Mouse (Mus musculus) intestine, embryonic 16.5 days (tissue): ENCODE measurements around the gene Wfdc3. TPM values are rescaled to one million over a fixed set of nuclear protein-coding genes. Genes with fewer than 3 reads are reported as not detected.
A peak's percentile ranks its signal among the peaks of the same experiment; 100 is the strongest.

Experiments used
- ATAC-seq: fragments of 200-750 bp; cut with Nextera tagmentation; 2 replicates; pipeline ENCODE4 v1.8.0; 2017; ENCODE audit warnings: moderate TSS enrichment, moderate library complexity
- H3K27ac ChIP-seq: fragments of 300-500 bp; sonication (generic); 2 replicates; pipeline ENCODE4 v1.5.1; 2014; ENCODE audit warnings: mild to moderate bottlenecking, low read length
- H3K27me3 ChIP-seq: fragments of 300-500 bp; sonication (generic); replicated peaks from 2 replicates; pipeline ENCODE4 v1.6.1; 2014; ENCODE audit warnings: low read length, control low read depth, mixed read lengths; ENCODE audit not compliant: control insufficient read depth, insufficient read depth
- H3K36me3 ChIP-seq: fragments of 300-500 bp; sonication (generic); 2 replicates; pipeline ENCODE4 v1.6.1; 2014; ENCODE audit warnings: low read length, control low read depth; ENCODE audit not compliant: control insufficient read depth, insufficient read depth
- H3K4me1 ChIP-seq: fragments of 300-500 bp; sonication (generic); 2 replicates; pipeline ENCODE4 v1.6.1; 2014; ENCODE audit warnings: low read length, control low read depth, mixed read lengths; ENCODE audit not compliant: control insufficient read depth, insufficient read depth
- H3K4me2 ChIP-seq: fragments of 300-500 bp; sonication (generic); 2 replicates; pipeline ENCODE4 v1.6.1; 2014; ENCODE audit warnings: low read depth, low read length, control low read depth
- H3K4me3 ChIP-seq: fragments of 300-500 bp; sonication (generic); 2 replicates; pipeline ENCODE4 v1.5.1; 2014; ENCODE audit warnings: mild to moderate bottlenecking, low read length
- H3K9ac ChIP-seq: fragments of 300-500 bp; sonication (generic); 2 replicates; pipeline ENCODE4 v1.6.1; 2014; ENCODE audit warnings: low read depth, low read length
- H3K9me3 ChIP-seq: fragments of 300-500 bp; sonication (generic); 2 replicates; pipeline ENCODE4 v1.6.1; 2016; ENCODE audit warnings: low read length, control low read depth; ENCODE audit not compliant: control insufficient read depth
- WGBS: fragments of 180-500 bp; shearing (Covaris S2); extraction: QIAGEN DNeasy Blood & Tissue Kit; methylation state at CpG from one replicate; pipeline ENCODE4 v1.1.7; 2014; 5-methylcytosine and 5-hydroxymethylcytosine counted together
- polyA plus RNA-seq: library from polyadenylated mRNA; unstranded; fragments of >200 nt; fragmentation: Nextera tagmentation; extraction: Ambion mirVana; gene quantifications from 2 replicates; pipeline ENCODE4 v1.2.1, GENCODE M21; 2015

The Wfdc3 gene
- polyA plus RNA-seq, 1 experiment from 2014 or later = 1.8 TPM

GRCm38 (mm10) chr2:164787032-164787431, 41.3 kb upstream of the Wfdc3 start:
- no peak for ATAC-seq
- H3K27ac ChIP-seq = peak overlapping the region; percentile 96
- peak overlapping the region; percentile 87 for H3K9ac ChIP-seq

GRCm38 (mm10) chr2:164786388-164786885, 40.7 kb upstream of the Wfdc3 start:
- WGBS = 11% methylated on average over 15 of the region's 15 CpGs
- peaks cover 9% of the 10 kb centered on the region; the same call in 1 of the 2 replicates for H3K36me3 ChIP-seq
- peaks cover 20% of the 10 kb centered on the region for H3K4me1 ChIP-seq
- H3K4me2 ChIP-seq = peak overlapping the region; percentile 64
- peak overlapping the region; percentile 87 for H3K9ac ChIP-seq
- no peaks in the 10 kb centered on the region for H3K9me3 ChIP-seq
- H3K27ac ChIP-seq = peak overlapping the region; percentile 96
- no peaks in the 10 kb centered on the region for H3K27me3 ChIP-seq
- peak; percentile 19 for ATAC-seq
- H3K4me3 ChIP-seq = peak overlapping the region; percentile 66

More at GRCm38 (mm10) chr2:164787032-164787431, 41.3 kb upstream of the Wfdc3 start:
- Histone ChIP-seq H3K4me3 (peak overlapping the region; percentile 66), H3K4me2 (peak overlapping the region; percentile 64), H3K4me1 (peaks cover 20% of the 10 kb centered on the region), H3K9me3 (no peaks in the 10 kb centered on the region), H3K36me3 (peaks cover 15% of the 10 kb centered on the region; the same call in 1 of the 2 replicates), H3K27me3 (no peaks in the 10 kb centered on the region)
- WGBS = 83% methylated on average over 3 of the region's 3 CpGs

- Histone ChIP-seq H3K27me3 (no peaks in the 10 kb centered on the region), H3K27ac (peak within 1 kb of the TSS; percentile 96), H3K4me2 (peak within 1 kb of the TSS; percentile 64), H3K4me3 (peak within 1 kb of the TSS; percentile 66), H3K36me3 (0 out of 2 replicates have a peak, but pooled peaks cover 4% of the 10 kb centered on the region), H3K9me3 (no peaks in the 10 kb centered on the region), H3K4me1 (peaks cover 20% of the 10 kb centered on the region), H3K9ac (peak within 1 kb of the TSS; percentile 87)
- WGBS = under 1% methylated on average over 83 of the region's 89 CpGs
- ATAC-seq = peak; percentile 95
Measured at GRCm38 (mm10) chr2:164785481-164786387, 40.0 kb upstream of the Wfdc3 start, which contains the start of gene Snx21. Gene Snx21, plus strand, starts transcription at chr2:164785823.

- 0 out of 2 replicates have a peak, but pooled peaks have one; percentile 0 for ATAC-seq
- 3% methylated on average over 7 of the region's 7 CpGs for WGBS
Measured at GRCm38 (mm10) chr2:164784869-164785420, 39.2 kb upstream of the Wfdc3 start.

GRCm38 (mm10) chr2:164783926-164784581, 38.3 kb upstream of the Wfdc3 start:
- no peak for ATAC-seq
- H3K4me2 ChIP-seq = no peak overlapping the region

More at GRCm38 (mm10) chr2:164784869-164785420, 39.2 kb upstream of the Wfdc3 start:
- peak overlapping the region; percentile 64 for H3K4me2 ChIP-seq
- H3K4me1 ChIP-seq = peaks cover 20% of the 10 kb centered on the region
- H3K4me3 ChIP-seq = peak overlapping the region; percentile 66
- H3K27ac ChIP-seq = peak overlapping the region; percentile 96
- peak overlapping the region; percentile 87 for H3K9ac ChIP-seq
- H3K36me3 ChIP-seq = 0 out of 2 replicates have a peak, but pooled peaks cover 3% of the 10 kb centered on the region
- no peaks in the 10 kb centered on the region for H3K27me3 ChIP-seq
- H3K9me3 ChIP-seq = no peaks in the 10 kb centered on the region

GRCm38 (mm10) chr2:164781876-164782275, 36.1 kb upstream of the Wfdc3 start:
- H3K4me2 ChIP-seq = no peak overlapping the region
- no peaks in the 10 kb centered on the region for H3K9me3 ChIP-seq
- H3K4me1 ChIP-seq = peaks cover 8% of the 10 kb centered on the region
- no peak overlapping the region for H3K9ac ChIP-seq
- no peak overlapping the region for H3K4me3 ChIP-seq
- no peak for ATAC-seq
- no peaks in the 10 kb centered on the region for H3K36me3 ChIP-seq
- no peak overlapping the region for H3K27ac ChIP-seq
- H3K27me3 ChIP-seq = peaks cover 1% of the 10 kb centered on the region; the same call in 1 of the 2 replicates
- WGBS = 77% methylated on average over 4 of the region's 4 CpGs

More at GRCm38 (mm10) chr2:164783926-164784581, 38.3 kb upstream of the Wfdc3 start:
- no peaks in the 10 kb centered on the region for H3K27me3 ChIP-seq
- WGBS = 75% methylated on average over 7 of the region's 7 CpGs
- H3K27ac ChIP-seq = no peak overlapping the region
- H3K9ac ChIP-seq = no peak overlapping the region
- H3K36me3 ChIP-seq = 0 out of 2 replicates have a peak, but pooled peaks cover 3% of the 10 kb centered on the region
- H3K4me3 ChIP-seq = no peak overlapping the region
- peaks cover 20% of the 10 kb centered on the region for H3K4me1 ChIP-seq
- no peaks in the 10 kb centered on the region for H3K9me3 ChIP-seq

- 64% methylated on average over 8 of the region's 8 CpGs for WGBS
Measured at GRCm38 (mm10) chr2:164779481-164780086, 33.9 kb upstream of the Wfdc3 start, which contains the start of gene Tnnc2. Gene Tnnc2, minus strand, starts transcription at chr2:164779967.

GRCm38 (mm10) chr2:164778809-164779208, 33.1 kb upstream of the Wfdc3 start:
- Histone ChIP-seq H3K9me3 (no peaks in the 10 kb centered on the region), H3K36me3 (no peaks in the 10 kb centered on the region), H3K4me2 (no peak overlapping the region), H3K4me1 (peaks cover under 1% of the 10 kb centered on the region; the same call in 1 of the 2 replicates), H3K4me3 (no peak overlapping the region), H3K27ac (no peak overlapping the region), H3K9ac (no peak overlapping the region), H3K27me3 (peaks cover 2% of the 10 kb centered on the region; the same call in 1 of the 2 replicates)
- no peak for ATAC-seq
- 81% methylated on average over 7 of the region's 7 CpGs for WGBS

More at GRCm38 (mm10) chr2:164779481-164780086, 33.9 kb upstream of the Wfdc3 start, which contains the start of gene Tnnc2:
- no peak for ATAC-seq
- no peaks in the 10 kb centered on the region for H3K36me3 ChIP-seq
- H3K27me3 ChIP-seq = peaks cover 2% of the 10 kb centered on the region; the same call in 1 of the 2 replicates
- H3K4me1 ChIP-seq = 0 out of 2 replicates have a peak, but pooled peaks cover under 1% of the 10 kb centered on the region
- no peaks in the 10 kb centered on the region for H3K9me3 ChIP-seq
- no peak within 1 kb of the TSS for H3K27ac ChIP-seq
- H3K4me2 ChIP-seq = no peak within 1 kb of the TSS
- H3K9ac ChIP-seq = no peak within 1 kb of the TSS
- H3K4me3 ChIP-seq = no peak within 1 kb of the TSS
